Mouse (Mus musculus): Measurements from ENCODE around the gene Lrp3. TPM values are rescaled to one million over a fixed set of nuclear protein-coding genes. Genes with fewer than 3 reads are reported as not detected.

The Lrp3 gene
- total and polyA plus RNA-seq, 2 experiments from 2014 or later: 21.7 to 159 TPM

DNA sequence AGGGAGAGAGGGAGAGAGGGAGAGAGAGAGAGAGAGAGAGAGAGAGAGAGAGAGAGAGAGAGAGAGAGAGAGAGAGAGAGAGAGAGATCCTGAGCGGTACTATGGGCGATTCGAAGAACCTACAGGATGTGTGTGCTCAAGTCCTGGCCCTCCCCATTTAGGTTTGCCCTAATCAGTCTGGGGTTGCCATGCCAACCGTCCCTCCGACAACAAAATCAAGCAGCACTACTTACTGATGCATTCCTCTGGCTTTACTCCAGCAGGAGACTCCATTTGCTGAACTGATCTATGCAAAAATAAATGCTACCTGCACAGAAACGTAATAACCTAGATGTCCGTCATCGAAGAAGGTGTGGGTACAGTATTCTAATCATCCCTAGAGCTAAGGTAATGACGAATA lies 20.0 kb upstream of the Lrp3 start:
- 10% methylated on average over 9 of the region's 9 CpGs for WGBS
- peak; percentile 70 for ATAC-seq (ENCODE audit: low FRiP score)
- no peaks in the 10 kb centered on the region for H3K27me3 ChIP-seq (ENCODE audit: insufficient read depth, low read length)

DNA sequence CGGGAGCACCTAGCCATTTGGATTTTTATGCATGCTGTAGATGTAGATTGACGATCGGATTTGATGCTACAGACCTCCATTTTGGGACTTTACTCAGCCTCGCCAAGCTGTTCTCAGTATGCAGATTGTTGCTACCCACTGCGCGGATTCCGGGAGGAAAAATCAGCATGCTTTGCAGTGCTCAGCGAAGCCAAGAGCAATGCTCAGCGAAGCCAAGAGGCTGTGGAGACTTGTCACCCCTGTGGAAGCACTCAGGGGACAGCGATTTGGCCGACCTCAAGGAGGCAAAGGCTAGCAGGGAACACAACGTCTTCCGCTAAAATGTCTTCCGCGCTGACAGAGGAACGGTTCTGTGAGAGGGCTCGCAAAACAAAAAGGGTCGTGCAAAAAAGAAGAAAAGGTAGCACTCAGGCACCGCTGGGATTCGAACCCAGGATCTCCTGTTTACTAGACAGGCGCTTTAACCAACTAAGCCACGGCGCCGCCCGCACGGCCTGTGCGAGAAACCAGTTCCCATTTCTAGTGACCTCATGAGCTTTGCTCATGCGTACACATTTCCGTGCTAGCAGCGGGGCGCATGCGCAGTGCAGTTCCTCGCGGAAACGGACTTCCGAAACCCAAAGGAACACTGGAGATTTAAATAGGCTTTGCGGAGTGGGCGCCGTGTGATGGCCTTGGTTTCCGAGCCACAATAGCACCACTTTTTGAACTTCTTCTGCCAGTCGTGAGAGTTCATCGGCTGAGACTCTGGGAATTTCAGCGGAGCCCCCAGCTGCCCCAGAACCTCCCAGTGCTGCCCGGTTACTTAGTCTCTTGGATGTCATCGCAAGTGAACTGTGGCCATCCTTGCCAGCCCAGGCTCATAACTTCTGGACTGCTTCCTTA lies 19.3 kb upstream of the Lrp3 start:
- Histone ChIP-seq H3K4me1 (ENCODE audit: insufficient read depth, low read length) (no peaks in the 10 kb centered on the region), H3K4me2 (ENCODE audit: low read depth, low read length, poor library complexity, severe bottlenecking) (peak overlapping the region; percentile 54), H3K27ac (ENCODE audit: low read depth, low read length) (peak overlapping the region; percentile 93), H3K9ac (replicated peaks; ENCODE audit: low read length, poor library complexity, severe bottlenecking) (peak overlapping the region; percentile 64), H3K36me3 (ENCODE audit: insufficient read depth, low read length) (no peaks in the 10 kb centered on the region), H3K27me3 (ENCODE audit: insufficient read depth, low read length) (no peaks in the 10 kb centered on the region), H3K4me3 (ENCODE audit: low read depth, low read length) (peak overlapping the region; percentile 52), H3K9me3 (ENCODE audit: low read length) (no peaks in the 10 kb centered on the region)
- WGBS: under 1% methylated on average over 45 of the region's 45 CpGs
- DNase-seq (ENCODE audit: low spot score): peak; percentile 99
- no peak for TF ChIP-seq CTCF (IDR thresholded peaks at IDR 0.05)
- ATAC-seq (ENCODE audit: low FRiP score): peak; percentile 91

More for the DNA sequence above, 20.0 kb upstream of the Lrp3 start:
- Histone ChIP-seq H3K27ac (ENCODE audit: low read depth, low read length) (peak overlapping the region; percentile 82), H3K4me1 (ENCODE audit: insufficient read depth, low read length) (no peaks in the 10 kb centered on the region), H3K9ac (replicated peaks; ENCODE audit: low read length, poor library complexity, severe bottlenecking) (peak overlapping the region; percentile 36; the same call in 1 of the 2 replicates), H3K36me3 (ENCODE audit: insufficient read depth, low read length) (no peaks in the 10 kb centered on the region), H3K9me3 (ENCODE audit: low read length) (no peaks in the 10 kb centered on the region), H3K4me3 (ENCODE audit: low read depth, low read length) (peak overlapping the region; percentile 52), H3K4me2 (ENCODE audit: low read depth, low read length, poor library complexity, severe bottlenecking) (peak overlapping the region; percentile 54)
- TF ChIP-seq CTCF (IDR thresholded peaks at IDR 0.05): no peak
- DNase-seq (ENCODE audit: low spot score): peak; percentile 87

DNA sequence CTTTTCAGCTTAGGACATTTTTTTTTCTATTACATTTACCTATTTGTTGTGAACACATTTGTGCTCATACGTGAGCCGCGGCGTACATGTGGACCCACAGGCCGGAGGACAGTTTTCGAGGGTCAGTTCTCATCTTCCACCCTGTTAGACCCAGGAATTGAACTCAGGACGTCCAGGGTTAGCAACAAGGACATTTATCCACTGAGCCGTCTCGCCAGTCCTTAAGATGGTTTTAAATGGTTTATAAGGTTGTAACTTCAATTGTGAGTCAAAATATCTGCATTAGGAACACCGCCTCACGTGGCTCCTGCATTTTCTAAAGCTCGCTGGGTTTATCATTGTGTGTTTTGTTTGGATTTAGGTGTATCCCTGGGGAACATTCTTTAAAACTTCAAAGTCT lies 18.6 kb upstream of the Lrp3 start:
- Histone ChIP-seq H3K4me2 (ENCODE audit: low read depth, low read length, poor library complexity, severe bottlenecking) (peak overlapping the region; percentile 48), H3K36me3 (ENCODE audit: insufficient read depth, low read length) (no peaks in the 10 kb centered on the region), H3K27me3 (ENCODE audit: insufficient read depth, low read length) (no peaks in the 10 kb centered on the region), H3K4me1 (ENCODE audit: insufficient read depth, low read length) (no peaks in the 10 kb centered on the region), H3K9me3 (ENCODE audit: low read length) (no peaks in the 10 kb centered on the region), H3K27ac (ENCODE audit: low read depth, low read length) (peak overlapping the region; percentile 93), H3K4me3 (ENCODE audit: low read depth, low read length) (peak overlapping the region; percentile 52), H3K9ac (replicated peaks; ENCODE audit: low read length, poor library complexity, severe bottlenecking) (peak overlapping the region; percentile 64)
- ATAC-seq (ENCODE audit: low FRiP score): no peak
- TF ChIP-seq CTCF (IDR thresholded peaks at IDR 0.05): no peak
- DNase-seq (ENCODE audit: low spot score): peak; percentile 27
- 48% methylated on average over 12 of the region's 12 CpGs for WGBS

DNA sequence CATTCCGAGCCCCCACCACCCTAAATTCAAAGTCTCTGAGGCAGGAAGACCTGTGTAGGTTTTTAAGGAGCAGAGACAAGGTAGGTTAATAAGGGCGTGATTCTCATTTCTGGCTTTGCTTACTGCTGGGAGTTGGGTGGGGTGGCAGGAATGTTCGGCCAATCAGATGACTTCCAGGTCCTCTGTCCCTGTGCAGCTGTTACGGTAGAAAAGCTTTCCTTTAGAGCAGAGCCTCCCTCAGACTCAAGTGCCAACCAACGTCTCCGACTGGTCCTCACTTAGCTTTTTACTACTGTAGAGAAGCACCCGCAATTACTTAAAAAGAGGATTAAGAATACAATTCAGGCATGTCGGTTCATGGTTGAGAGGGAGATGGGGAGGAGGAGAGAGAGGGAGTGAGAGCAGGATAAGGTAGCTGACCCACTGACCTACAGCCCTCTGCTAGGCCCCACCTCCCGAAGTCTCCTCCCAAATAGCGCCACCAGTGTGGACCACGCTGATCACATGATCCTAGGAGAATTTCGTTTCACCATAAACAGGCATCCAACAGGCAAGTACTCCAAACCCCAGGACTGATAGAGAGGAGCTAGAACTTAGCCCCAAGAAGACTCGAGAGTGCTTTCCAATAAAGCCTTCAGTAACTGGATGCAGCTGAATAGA lies 17.6 kb upstream of the Lrp3 start:
- Histone ChIP-seq H3K9me3 (ENCODE audit: low read length) (no peaks in the 10 kb centered on the region), H3K27me3 (ENCODE audit: insufficient read depth, low read length) (no peaks in the 10 kb centered on the region), H3K9ac (replicated peaks; ENCODE audit: low read length, poor library complexity, severe bottlenecking) (no peak overlapping the region), H3K27ac (ENCODE audit: low read depth, low read length) (no peak overlapping the region), H3K4me2 (ENCODE audit: low read depth, low read length, poor library complexity, severe bottlenecking) (no peak overlapping the region), H3K36me3 (ENCODE audit: insufficient read depth, low read length) (no peaks in the 10 kb centered on the region), H3K4me3 (ENCODE audit: low read depth, low read length) (no peak overlapping the region), H3K4me1 (ENCODE audit: insufficient read depth, low read length) (no peaks in the 10 kb centered on the region)
- DNase-seq (ENCODE audit: low spot score): no peak
- no peak for ATAC-seq (ENCODE audit: low FRiP score)
- WGBS: 35% methylated on average over 13 of the region's 13 CpGs
- TF ChIP-seq CTCF (IDR thresholded peaks at IDR 0.05): 0 out of 2 replicates have a peak, but pooled peaks have one; percentile 4

DNA sequence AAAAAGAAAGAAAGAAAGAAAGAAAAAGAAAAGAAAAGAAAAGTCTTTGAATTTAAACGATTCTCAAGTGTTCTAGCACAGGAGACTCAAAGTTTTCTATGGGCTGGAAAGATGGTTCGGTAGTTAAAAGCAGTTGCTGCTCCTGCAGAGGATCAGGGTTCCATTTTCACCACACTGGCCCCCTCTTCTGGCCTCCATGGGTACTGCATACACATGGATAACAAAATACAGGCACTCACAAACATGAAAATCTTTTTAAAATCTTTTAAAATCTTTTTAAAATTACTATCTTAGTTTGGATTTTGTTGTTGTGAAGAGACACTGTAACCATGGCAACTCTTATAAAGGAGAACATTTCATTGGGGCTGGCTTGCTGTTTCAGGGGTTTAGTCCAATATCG lies 15.0 kb upstream of the Lrp3 start:
- no peak for DNase-seq (ENCODE audit: low spot score)
- 65% methylated on average over 3 of the region's 3 CpGs for WGBS
- Histone ChIP-seq H3K9ac (replicated peaks; ENCODE audit: low read length, poor library complexity, severe bottlenecking) (no peak overlapping the region), H3K36me3 (ENCODE audit: insufficient read depth, low read length) (no peaks in the 10 kb centered on the region), H3K9me3 (ENCODE audit: low read length) (no peaks in the 10 kb centered on the region), H3K27me3 (ENCODE audit: insufficient read depth, low read length) (no peaks in the 10 kb centered on the region), H3K4me1 (ENCODE audit: insufficient read depth, low read length) (no peaks in the 10 kb centered on the region), H3K4me3 (ENCODE audit: low read depth, low read length) (no peak overlapping the region), H3K4me2 (ENCODE audit: low read depth, low read length, poor library complexity, severe bottlenecking) (no peak overlapping the region), H3K27ac (ENCODE audit: low read depth, low read length) (no peak overlapping the region)
- no peak for ATAC-seq (ENCODE audit: low FRiP score)
- peak; percentile 72 for TF ChIP-seq CTCF (IDR thresholded peaks at IDR 0.05)

All from midbrain, postnatal 0 days (tissue).